Mouse (Mus musculus) lung, postnatal 0 days (tissue): ENCODE measurements around the gene Abl1.
A peak's percentile ranks its signal among the peaks of the same experiment; 100 is the strongest.

Experiments used
- CTCF ChIP-seq: IDR thresholded peaks from 2 replicates; pipeline ENCODE4 v1.5.1; 2016; ENCODE audit warnings: antibody characterized with exemption, mild to moderate bottlenecking
- EP300 ChIP-seq: IDR thresholded peaks from 2 replicates; pipeline ENCODE4 v1.6.1; 2016; ENCODE audit warnings: antibody characterized with exemption, mild to moderate bottlenecking, control low read depth

- TF ChIP-seq CTCF (peak; percentile 86), EP300 (no peak)
Observed at GRCm38 (mm10) chr2:31815367-31815766, 127.2 kb downstream of the Abl1 start.
